Mouse (Mus musculus) thymus, adult 2 months (tissue): ENCODE data around the gene Stk17b.

Experiments used
- CTCF ChIP-seq: fragments of 200-500 bp; IDR thresholded peaks from 2 replicates; pipeline ENCODE4 v1.5.1; 2012; ENCODE audit warnings: mild to moderate bottlenecking, control low read depth, low read length, moderate library complexity, borderline replicate concordance; ENCODE audit not compliant: control insufficient read depth, poor library complexity, insufficient read depth; ENCODE audit errors: extremely low read depth
- POLR2A ChIP-seq: fragments of 200-500 bp; IDR thresholded peaks from 2 replicates; pipeline ENCODE4 v1.6.1; 2012; ENCODE audit warnings: mild to moderate bottlenecking, low read length, control low read depth, moderate library complexity; ENCODE audit not compliant: control insufficient read depth, poor library complexity, insufficient read depth; ENCODE audit errors: extremely low read depth

DNA sequence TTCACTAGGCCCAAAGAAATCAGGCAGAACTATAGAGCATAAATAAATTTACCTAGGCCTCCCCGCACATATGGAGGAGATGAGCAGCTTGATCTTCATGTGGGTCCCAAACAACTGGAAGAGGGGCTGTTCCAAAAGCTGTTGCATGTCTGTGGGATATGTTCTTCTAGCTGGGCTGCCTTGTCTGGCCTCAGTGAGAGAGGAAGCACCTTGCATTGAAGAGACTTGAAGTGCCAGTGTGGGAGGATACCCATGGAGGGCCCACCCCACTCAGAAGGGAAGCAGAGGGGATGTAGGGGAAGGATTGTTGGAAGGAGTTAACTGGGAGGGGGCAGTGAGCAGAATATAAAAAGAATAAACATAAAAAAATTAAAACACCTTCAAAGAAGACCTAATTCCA lies 33.9 kb downstream of the Stk17b start:
- TF ChIP-seq POLR2A (no peak), CTCF (no peak)
